Mouse (Mus musculus) cerebellum, adult 2 months (tissue): ENCODE measurements around the gene Gm281. TPM values are rescaled to one million over a fixed set of nuclear protein-coding genes. Genes with fewer than 3 reads are reported as not detected.

Experiments
- DNase-seq, 2 experiments: peaks; one replicate each; pipeline ENCODE4 v3.0.0; 2021
- H3K27ac ChIP-seq: fragments of 200-500 bp; 2 replicates; pipeline ENCODE4 v1.5.1; 2012; ENCODE audit warnings: low read length, control low read depth, inconsistent platforms; ENCODE audit not compliant: insufficient read depth
- H3K27me3 ChIP-seq: fragments of 200-500 bp; 2 replicates; pipeline ENCODE4 v1.6.1; 2012; ENCODE audit warnings: inconsistent platforms, mild to moderate bottlenecking, low read length, moderate library complexity; ENCODE audit not compliant: control insufficient read depth, insufficient read depth
- H3K4me1 ChIP-seq: fragments of 200-500 bp; 2 replicates; pipeline ENCODE4 v1.6.1; 2011; ENCODE audit warnings: low read length; ENCODE audit not compliant: control insufficient read depth, insufficient read depth
- H3K4me3 ChIP-seq: fragments of 200-500 bp; replicated peaks from 2 replicates; pipeline ENCODE3; 2011; ENCODE audit warnings: mild to moderate bottlenecking, low read depth, low read length, control low read depth; ENCODE audit not compliant: insufficient read depth
- CTCF ChIP-seq: fragments of 200-500 bp; IDR thresholded peaks from 2 replicates; pipeline ENCODE4 v1.5.1; 2011; ENCODE audit warnings: low read depth, mild to moderate bottlenecking, control low read depth, low read length, moderate library complexity, borderline replicate concordance; ENCODE audit not compliant: insufficient read depth
- POLR2A ChIP-seq: fragments of 200-500 bp; IDR thresholded peaks from 2 replicates; pipeline ENCODE4 v1.6.1; 2011; ENCODE audit warnings: low read length, control low read depth, borderline replicate concordance; ENCODE audit not compliant: insufficient read depth
- WGBS: fragments of 180-500 bp; shearing (Covaris S2); methylation state at CpG from one replicate; pipeline ENCODE4 v1.1.7; 2018; 5-methylcytosine and 5-hydroxymethylcytosine counted together
- polyA plus RNA-seq: library from polyadenylated mRNA; depleted of rRNA; stranded (reverse); fragments of >200 nt; gene quantifications from 2 replicates; pipeline ENCODE4 v1.2.3, GENCODE M21; 2012

The Gm281 gene
- polyA plus RNA-seq, 1 experiment = not detected

DNA sequence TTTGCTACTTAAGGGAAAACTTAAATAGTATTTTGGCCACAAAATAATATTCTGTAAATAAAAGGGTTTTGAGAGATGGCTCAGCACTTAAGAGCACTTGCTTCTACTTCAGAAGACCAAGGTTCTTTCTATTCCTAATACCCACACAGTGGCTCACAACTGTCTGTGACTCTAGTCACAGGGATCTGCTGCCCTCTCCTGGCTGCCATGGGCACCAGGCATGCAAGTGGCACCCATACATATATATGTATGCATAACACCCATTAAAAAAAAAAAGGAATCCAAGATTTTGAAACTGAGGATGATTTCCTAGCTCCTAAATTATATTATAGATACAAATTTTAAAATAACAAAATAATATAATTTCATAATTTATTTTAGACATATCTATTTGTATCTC is 36.1 kb upstream of the Gm281 start:
- TF ChIP-seq CTCF = peak; percentile 36; the same call in 1 of the 2 replicates
- TF ChIP-seq POLR2A = no peak

DNA sequence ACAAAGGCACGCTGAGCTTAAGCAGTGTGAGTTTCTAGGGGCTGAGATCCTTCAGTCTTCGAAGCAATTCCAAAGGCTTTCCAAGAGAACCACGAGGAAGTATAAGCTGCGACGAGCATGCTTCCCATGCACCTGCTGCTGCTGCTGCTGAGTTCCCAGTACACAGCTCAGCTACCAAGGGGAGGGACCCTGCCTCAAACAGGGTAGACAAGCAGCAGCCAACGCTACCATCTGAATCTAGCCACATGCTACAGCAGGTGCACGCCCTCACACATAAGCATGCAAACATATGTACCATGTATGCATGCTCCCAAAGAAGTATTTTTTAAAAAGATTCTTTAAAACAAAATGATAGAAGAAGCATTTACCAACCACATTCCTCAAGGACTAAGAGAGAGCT is 34.1 kb upstream of the Gm281 start:
- no peak overlapping the region for H3K4me3 ChIP-seq
- H3K27ac ChIP-seq = no peak overlapping the region
- H3K4me1 ChIP-seq = no peaks in the 10 kb centered on the region
- no peak for TF ChIP-seq POLR2A
- no peak for TF ChIP-seq CTCF
- no peak for DNase-seq
- no peaks in the 10 kb centered on the region for H3K27me3 ChIP-seq
- 89% methylated on average over 7 of the region's 7 CpGs for WGBS

More for the DNA sequence above, 36.1 kb upstream of the Gm281 start:
- Histone ChIP-seq H3K27ac (no peak overlapping the region), H3K4me1 (no peaks in the 10 kb centered on the region), H3K4me3 (no peak overlapping the region), H3K27me3 (no peaks in the 10 kb centered on the region)
- no peak for DNase-seq

DNA sequence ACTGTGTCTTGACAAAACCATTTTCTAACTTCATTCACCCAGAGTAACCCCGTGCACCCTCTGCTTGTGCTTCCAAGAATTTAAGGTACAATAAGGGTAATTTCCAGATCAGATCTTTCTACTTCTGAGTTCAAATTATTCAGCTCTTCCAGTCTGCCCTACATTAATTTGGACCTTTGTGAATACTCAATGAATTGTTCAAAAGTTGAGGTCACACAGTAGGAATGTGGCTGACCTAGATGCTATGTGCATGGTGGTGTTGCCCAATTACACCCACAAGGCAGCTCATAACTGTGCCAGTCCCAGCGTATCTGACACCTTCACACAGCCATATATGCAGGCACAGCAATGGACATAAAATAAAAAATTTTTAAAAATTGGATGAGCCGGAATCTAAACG is 30.4 kb upstream of the Gm281 start:
- DNase-seq = no peak
- no peak for TF ChIP-seq CTCF
- no peak for TF ChIP-seq POLR2A
- Histone ChIP-seq H3K4me3 (no peak overlapping the region), H3K27me3 (no peaks in the 10 kb centered on the region), H3K27ac (no peak overlapping the region), H3K4me1 (no peaks in the 10 kb centered on the region)
- 95% methylated on average over 4 of the region's 4 CpGs for WGBS

DNA sequence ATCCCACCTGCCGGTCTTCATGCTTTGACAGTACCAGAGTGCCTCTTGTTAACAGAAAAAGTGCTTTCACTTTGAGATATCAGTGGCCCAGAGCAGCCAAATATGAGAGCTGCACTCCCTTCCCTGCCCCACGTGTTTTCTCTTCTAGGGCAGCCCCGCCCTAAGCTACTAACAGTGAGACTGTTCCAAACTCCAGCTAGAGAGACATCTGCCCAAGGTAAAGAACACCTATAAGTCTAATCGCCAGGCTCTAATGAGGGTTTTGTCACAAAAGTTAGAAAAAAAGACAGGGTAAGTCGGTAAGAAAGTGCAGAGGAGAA is 19.7 kb upstream of the Gm281 start:
- Histone ChIP-seq H3K4me1 (no peaks in the 10 kb centered on the region), H3K27ac (no peak overlapping the region), H3K4me3 (no peak overlapping the region), H3K27me3 (no peaks in the 10 kb centered on the region)
- TF ChIP-seq POLR2A = no peak
- no peak for TF ChIP-seq CTCF
- WGBS = 49% methylated on average over 5 of the region's 5 CpGs
- DNase-seq = no peak

DNA sequence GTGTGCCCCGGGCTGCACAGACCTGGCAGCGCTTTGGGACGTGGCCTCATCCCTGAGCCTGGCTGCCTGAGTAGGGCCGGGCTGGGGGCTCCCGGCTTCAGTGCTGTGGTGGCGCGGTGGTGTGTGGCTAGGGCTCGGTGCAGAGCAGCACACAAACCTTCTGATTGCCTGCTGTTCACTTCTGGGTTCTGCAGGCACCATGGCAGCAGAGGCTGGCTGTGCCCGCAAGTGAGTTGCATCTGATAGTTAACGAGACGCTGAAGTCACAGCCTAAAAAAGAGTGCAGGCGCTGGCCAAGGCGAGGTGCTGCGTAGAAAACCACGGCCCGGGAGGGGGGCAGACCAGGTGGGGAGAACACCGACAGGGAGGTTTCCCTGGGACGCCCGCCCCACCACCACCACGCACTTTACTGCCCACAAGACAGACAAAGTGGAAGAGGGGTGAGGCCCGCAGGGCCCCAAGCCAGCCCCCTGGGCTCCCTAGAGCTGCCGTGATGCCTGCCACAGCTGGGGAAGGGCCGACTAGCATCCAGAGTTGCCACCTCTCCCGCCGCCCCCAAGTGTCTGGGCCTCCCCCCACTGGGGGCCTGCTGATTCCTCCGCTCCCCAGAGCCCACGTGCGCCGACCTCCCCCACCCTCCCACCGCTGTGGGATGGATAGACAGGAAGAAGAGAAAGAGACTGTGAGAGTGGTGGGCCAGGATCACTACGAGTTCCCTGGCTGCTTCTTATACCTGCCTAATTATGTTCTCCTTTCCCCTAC is 19.2 kb upstream of the Gm281 start:
- Histone ChIP-seq H3K27ac (no peak overlapping the region), H3K4me1 (no peaks in the 10 kb centered on the region), H3K4me3 (peak overlapping the region; percentile 6), H3K27me3 (no peaks in the 10 kb centered on the region)
- 32% methylated on average over 31 of the region's 31 CpGs for WGBS
- no peak for DNase-seq
- TF ChIP-seq CTCF (no peak), POLR2A (no peak)

DNA sequence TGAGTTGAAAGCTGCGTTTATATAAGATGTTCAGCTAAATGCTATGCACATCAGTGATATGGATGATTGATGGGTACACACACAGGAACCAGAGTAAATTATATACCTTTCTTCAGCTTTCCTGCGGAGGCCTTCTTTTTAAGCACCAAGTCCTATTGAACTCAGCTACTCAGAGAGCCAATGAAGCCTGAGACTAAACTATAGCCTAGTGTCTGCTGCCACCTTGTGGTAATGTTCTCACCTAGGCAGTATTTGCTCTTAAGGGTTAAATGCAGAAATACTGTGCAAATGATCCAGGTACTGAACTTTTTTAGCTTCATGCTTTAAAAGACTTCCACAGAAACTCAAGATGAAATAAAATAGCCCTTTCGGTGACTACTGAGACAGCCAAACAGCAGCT is 3.4 kb upstream of the Gm281 start:
- no peaks in the 10 kb centered on the region for H3K27me3 ChIP-seq
- WGBS = 46% methylated on average over 3 of the region's 3 CpGs

DNA sequence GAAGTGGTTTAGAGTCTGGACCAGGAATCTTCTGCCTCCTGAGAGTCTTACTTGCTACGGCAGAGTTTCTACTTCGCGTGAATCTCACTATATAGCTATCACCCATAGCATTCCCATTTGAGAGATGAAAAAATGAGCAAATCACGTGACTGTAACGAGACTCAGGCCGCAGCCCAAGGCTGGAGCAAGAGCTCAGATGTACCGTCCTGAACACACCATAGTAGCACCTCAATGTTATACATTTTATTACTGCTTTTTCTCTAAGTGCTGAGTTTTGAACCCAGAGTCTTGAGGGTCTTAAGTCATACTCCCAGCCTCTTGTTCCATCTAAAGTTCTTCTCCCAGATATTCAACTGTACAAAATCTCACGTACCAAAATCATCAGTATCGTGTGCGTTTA is 2.9 kb upstream of the Gm281 start:
- no peak for DNase-seq
- no peak overlapping the region for H3K4me3 ChIP-seq
- H3K27ac ChIP-seq = no peak overlapping the region
- H3K27me3 ChIP-seq = no peaks in the 10 kb centered on the region
- no peak for TF ChIP-seq CTCF
- no peak for TF ChIP-seq POLR2A
- no peaks in the 10 kb centered on the region for H3K4me1 ChIP-seq
- 90% methylated on average over 10 of the region's 10 CpGs for WGBS

More for the DNA sequence above, 3.4 kb upstream of the Gm281 start:
- Histone ChIP-seq H3K27ac (no peak overlapping the region), H3K4me3 (no peak overlapping the region), H3K4me1 (no peaks in the 10 kb centered on the region)
- TF ChIP-seq POLR2A = no peak
- peak; percentile 54; the same call in 1 of the 2 replicates for TF ChIP-seq CTCF
- peak; percentile 34 to 53 for DNase-seq

DNA sequence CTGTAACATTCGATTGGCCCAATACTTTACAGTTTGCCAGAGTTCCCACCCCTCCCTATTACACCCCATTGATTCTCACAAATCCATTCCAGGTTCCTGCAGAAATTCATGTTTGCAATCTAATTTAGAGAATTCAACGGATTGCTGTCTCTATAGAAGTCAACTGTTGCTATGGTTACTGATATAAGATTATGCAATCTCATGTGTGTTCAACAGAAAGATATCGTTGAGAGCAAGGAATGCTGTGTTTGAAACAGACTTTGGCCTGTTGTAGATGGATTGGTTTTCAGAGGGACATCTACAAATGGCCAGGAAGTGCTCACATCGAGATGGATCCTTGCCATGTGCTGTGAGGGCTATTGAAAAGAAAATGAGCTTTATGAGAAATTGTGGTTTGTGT is 929 bp upstream of the Gm281 start:
- 61% methylated on average over 4 of the region's 4 CpGs for WGBS
- DNase-seq = no peak

More for the DNA sequence above, 929 bp upstream of the Gm281 start:
- H3K27ac ChIP-seq = no peak overlapping the region
- H3K27me3 ChIP-seq = no peaks in the 10 kb centered on the region
- TF ChIP-seq CTCF (no peak), POLR2A (no peak)
- H3K4me1 ChIP-seq = no peaks in the 10 kb centered on the region
- no peak overlapping the region for H3K4me3 ChIP-seq
